Mouse (Mus musculus) MEL (cell line): Measurements from ENCODE around the gene Prpf8. TPM values are rescaled to one million over a fixed set of nuclear protein-coding genes. Genes with fewer than 3 reads are reported as not detected.

Experiments
- DNase-seq: peaks from one replicate; pipeline ENCODE4 v3.0.0; 2011; ENCODE audit warnings: low read depth, low spot score
- H3K27ac ChIP-seq: 2 replicates; pipeline ENCODE4 v1.5.1; 2012; ENCODE audit warnings: low read depth, mild to moderate bottlenecking, control low read depth, low read length, moderate library complexity; ENCODE audit not compliant: control insufficient read depth
- H3K27me3 ChIP-seq, 2 experiments: fragments of 150-350 bp in 1 of 2; sonication (generic) in 1 of 2; 2 replicates each; pipeline ENCODE4 v1.6.1; 2012; ENCODE audit warnings: low read length in 2 of 2, mild to moderate bottlenecking in 2 of 2, improper control_type of control experiment in 1 of 2, moderate library complexity in 1 of 2; ENCODE audit not compliant: insufficient read depth in 2 of 2, control insufficient read depth in 1 of 2
- H3K36me3 ChIP-seq, 2 experiments: 2 replicates each; pipeline ENCODE4 v1.6.1; 2012 to 2014; ENCODE audit warnings: low read length in 2 of 2, improper control_type of control experiment in 1 of 2, inconsistent platforms in 1 of 2, mild to moderate bottlenecking in 1 of 2; ENCODE audit not compliant: insufficient read depth in 2 of 2, control insufficient read depth in 1 of 2
- H3K4me1 ChIP-seq, 2 experiments: fragments of 150-350 bp in 1 of 2; sonication (generic) in 1 of 2; 2 replicates each; pipeline ENCODE4 v1.6.1; 2012; ENCODE audit warnings: low read length in 2 of 2, improper control_type of control experiment in 1 of 2, mild to moderate bottlenecking in 1 of 2; ENCODE audit not compliant: insufficient read depth in 2 of 2, control insufficient read depth in 1 of 2
- H3K4me3 ChIP-seq, 2 experiments: fragments of 150-350 bp in 1 of 2; sonication (generic) in 1 of 2; 2 replicates each; pipeline ENCODE4 v1.5.1; 2012; ENCODE audit warnings: low read depth in 2 of 2, low read length in 2 of 2, mild to moderate bottlenecking in 2 of 2, moderate library complexity in 2 of 2, control low read depth in 1 of 2, improper control_type of control experiment in 1 of 2; ENCODE audit not compliant: control insufficient read depth in 1 of 2, insufficient read depth in 1 of 2
- H3K79me2 ChIP-seq: 2 replicates; pipeline ENCODE4 v1.6.1; 2012; ENCODE audit warnings: mild to moderate bottlenecking, low read length, moderate library complexity; ENCODE audit not compliant: control insufficient read depth, poor library complexity, insufficient read depth
- H3K9ac ChIP-seq: 2 replicates; pipeline ENCODE4 v1.6.1; 2012; ENCODE audit warnings: low read depth, mild to moderate bottlenecking, control low read depth, low read length, moderate library complexity; ENCODE audit not compliant: control insufficient read depth, poor library complexity, severe bottlenecking
- H3K9me3 ChIP-seq: fragments of 150-350 bp; sonication (generic); replicated peaks from 2 replicates; pipeline ENCODE4 v1.6.1; 2012; ENCODE audit warnings: mild to moderate bottlenecking, low read length, improper control_type of control experiment, moderate library complexity; ENCODE audit not compliant: insufficient read depth
- CHD1 ChIP-seq: IDR thresholded peaks from 2 replicates; pipeline ENCODE4 v1.6.1; 2012; ENCODE audit warnings: low read depth, mild to moderate bottlenecking, inconsistent platforms, low read length, improper control_type of control experiment
- CTCF ChIP-seq, 3 experiments: IDR thresholded peaks in 2 of 3; conservative IDR thresholded peaks in 1 of 3; 2 replicates each; pipeline ENCODE4 v1.5.1; 2011 to 2012; ENCODE audit warnings: low read length in 3 of 3, low read depth in 2 of 3, mild to moderate bottlenecking in 2 of 3, improper control_type of control experiment in 1 of 3, inconsistent platforms in 1 of 3, mixed read lengths in 1 of 3, moderate library complexity in 1 of 3; ENCODE audit not compliant: control insufficient read depth in 1 of 3, insufficient read depth in 1 of 3, poor library complexity in 1 of 3, severe bottlenecking in 1 of 3
- GATA1 ChIP-seq: IDR thresholded peaks from 2 replicates; pipeline ENCODE4 v1.6.1; 2011; ENCODE audit warnings: low read depth, low read length, improper control_type of control experiment
- HCFC1 ChIP-seq: IDR thresholded peaks from 2 replicates; pipeline ENCODE4 v1.6.1; 2012; ENCODE audit warnings: low read depth, mild to moderate bottlenecking, inconsistent platforms, low read length, improper control_type of control experiment, moderate library complexity
- MAFK ChIP-seq: IDR thresholded peaks from 2 replicates; pipeline ENCODE4 v1.6.1; 2011; ENCODE audit warnings: low read depth, mild to moderate bottlenecking, low read length, improper control_type of control experiment, borderline replicate concordance
- MAX ChIP-seq: IDR thresholded peaks from 2 replicates; pipeline ENCODE4 v1.6.1; 2011; ENCODE audit warnings: low read length, improper control_type of control experiment
- MEF2A ChIP-seq: IDR thresholded peaks from 2 replicates; pipeline ENCODE4 v1.6.1; 2014; ENCODE audit warnings: low read depth, mild to moderate bottlenecking, inconsistent platforms, low read length, improper control_type of control experiment; ENCODE audit not compliant: poor library complexity, insufficient replicate concordance, severe bottlenecking; ENCODE audit errors: extremely low read depth
- MXI1 ChIP-seq: IDR thresholded peaks from 2 replicates; pipeline ENCODE4 v1.6.1; 2011; ENCODE audit warnings: mild to moderate bottlenecking, low read depth, low read length, improper control_type of control experiment
- MYB ChIP-seq: IDR thresholded peaks from 2 replicates; pipeline ENCODE4 v1.6.1; 2011; ENCODE audit warnings: mild to moderate bottlenecking, low read depth, low read length, improper control_type of control experiment
- NRF1 ChIP-seq: IDR thresholded peaks from 2 replicates; pipeline ENCODE4 v1.6.1; 2014; ENCODE audit warnings: low read depth, mild to moderate bottlenecking, inconsistent platforms, low read length, improper control_type of control experiment, moderate library complexity; ENCODE audit not compliant: poor library complexity, insufficient read depth, severe bottlenecking
- POLR2A ChIP-seq, 2 experiments: IDR thresholded peaks; 2 replicates each; pipeline ENCODE4 v1.6.1; 2011 to 2012; ENCODE audit warnings: low read length in 2 of 2, mild to moderate bottlenecking in 2 of 2, control low read depth in 1 of 2, improper control_type of control experiment in 1 of 2, low read depth in 1 of 2, moderate library complexity in 1 of 2; ENCODE audit not compliant: control insufficient read depth in 1 of 2, insufficient read depth in 1 of 2, poor library complexity in 1 of 2
- RAD21 ChIP-seq: IDR thresholded peaks from 2 replicates; pipeline ENCODE4 v1.6.1; 2011; ENCODE audit warnings: mild to moderate bottlenecking, low read depth, low read length, improper control_type of control experiment
- UBTF ChIP-seq: IDR thresholded peaks from 2 replicates; pipeline ENCODE4 v1.6.1; 2012; ENCODE audit warnings: low read depth, mild to moderate bottlenecking, inconsistent platforms, low read length, improper control_type of control experiment, moderate library complexity, borderline replicate concordance; ENCODE audit not compliant: insufficient read depth
- USF1 ChIP-seq: IDR thresholded peaks from 2 replicates; pipeline ENCODE4 v1.6.1; 2014; ENCODE audit warnings: low read depth, mild to moderate bottlenecking, inconsistent platforms, low read length, improper control_type of control experiment, moderate library complexity
- USF2 ChIP-seq, 2 experiments: IDR thresholded peaks; 2 replicates each; pipeline ENCODE4 v1.6.1; 2011 to 2012; ENCODE audit warnings: improper control_type of control experiment in 2 of 2, low read length in 2 of 2, borderline replicate concordance in 1 of 2, inconsistent platforms in 1 of 2, low read depth in 1 of 2, mild to moderate bottlenecking in 1 of 2; ENCODE audit not compliant: insufficient read depth in 1 of 2
- ZMIZ1 ChIP-seq: IDR thresholded peaks from 2 replicates; pipeline ENCODE4 v1.6.1; 2012; ENCODE audit warnings: low read depth, mild to moderate bottlenecking, inconsistent platforms, low read length, improper control_type of control experiment, moderate library complexity
- polyA plus RNA-seq, 2 experiments: library from polyadenylated mRNA; stranded (reverse) in 1 of 2; unstranded in 1 of 2; fragments of >175 nt in 1 of 2; fragments of >200 nt in 1 of 2; gene quantifications; 2 replicates each; pipeline versions ENCODE4 v1.2.1 to v1.2.4; 2012; ENCODE audit warnings: low replicate concordance in 2 of 2, low read depth in 1 of 2; ENCODE audit not compliant: insufficient read length in 2 of 2, insufficient read depth in 1 of 2, missing spikeins in 1 of 2
- total RNA-seq: library from RNA; depleted of rRNA; stranded (reverse); fragments of 300-350 nt; gene quantifications from 2 replicates; pipeline ENCODE4 v1.2.3, GENCODE M21; 2012

Gene Prpf8
- total and polyA plus RNA-seq, 3 experiments: 214 to 644 (median 276) TPM

GRCm38 (mm10) chr11:75550200-75550946 lies 63.8 kb downstream of the Prpf8 start:
- TF ChIP-seq USF1 (no peak), GATA1 (no peak), MAX (no peak), MAFK (no peak), NRF1 (no peak), POLR2A (IDR thresholded peaks at IDR 0.05; ENCODE audit: control insufficient read depth in 1 of 2, insufficient read depth in 1 of 2, low read depth in 1 of 2, low read length in 2 of 2, poor library complexity in 1 of 2) (no peak), MXI1 (no peak), HCFC1 (no peak), CHD1 (no peak), RAD21 (no peak), MYB (no peak), USF2 (IDR thresholded peaks at IDR 0.05; ENCODE audit: borderline replicate concordance in 1 of 2, insufficient read depth in 1 of 2, low read depth in 1 of 2, low read length in 2 of 2) (no peak), ZMIZ1 (no peak)
- TF ChIP-seq, all 39 proteins: peak for 0
- no peak overlapping the region for H3K9ac ChIP-seq
- no peaks in the 10 kb centered on the region for H3K36me3 ChIP-seq
- no peaks in the 10 kb centered on the region for H3K9me3 ChIP-seq
- H3K79me2 ChIP-seq: no peaks in the 10 kb centered on the region
- no peak overlapping the region for H3K27ac ChIP-seq
- H3K27me3 ChIP-seq: no peaks in the 10 kb centered on the region
- no peaks in the 10 kb centered on the region for H3K4me1 ChIP-seq
- H3K4me3 ChIP-seq: no peak overlapping the region
- no peak for DNase-seq

GRCm38 (mm10) chr11:75551321-75551720 lies 64.7 kb downstream of the Prpf8 start:
- H3K79me2 ChIP-seq: no peaks in the 10 kb centered on the region
- no peaks in the 10 kb centered on the region for H3K4me1 ChIP-seq
- no peak overlapping the region for H3K27ac ChIP-seq

More at GRCm38 (mm10) chr11:75551321-75551720, 64.7 kb downstream of the Prpf8 start:
- Histone ChIP-seq H3K27me3 (no peaks in the 10 kb centered on the region), H3K4me3 (no peak overlapping the region), H3K9ac (no peak overlapping the region), H3K36me3 (no peaks in the 10 kb centered on the region), H3K9me3 (no peaks in the 10 kb centered on the region)
- no peak for DNase-seq
- TF ChIP-seq NRF1 (no peak), CTCF (IDR thresholded peaks at IDR 0.05 in 2 of 3, conservative IDR thresholded peaks at IDR 0.05 in 1 of 3; ENCODE audit: control insufficient read depth in 1 of 3, insufficient read depth in 1 of 3, low read depth in 2 of 3, low read length in 3 of 3, poor library complexity in 1 of 3, severe bottlenecking in 1 of 3) (no peak), USF2 (IDR thresholded peaks at IDR 0.05; ENCODE audit: borderline replicate concordance in 1 of 2, insufficient read depth in 1 of 2, low read depth in 1 of 2, low read length in 2 of 2) (no peak), MEF2A (no peak), MAX (no peak), UBTF (no peak)
